Mouse (Mus musculus): Measurements from ENCODE around the gene St6galnac4.
A peak's percentile ranks its signal among the peaks of the same experiment; 100 is the strongest.

The St6galnac4 gene

GRCm38 (mm10) chr2:32570698-32571494 lies 16.0 kb upstream of the St6galnac4 start, which contains the start of gene Dpm2:
Gene Dpm2 (plus strand): TSS chr2:32570858.
- DNase-seq (ENCODE audit: low read depth, low spot score) = peak; percentile 91

GRCm38 (mm10) chr2:32572196-32572595 lies 14.7 kb upstream of the St6galnac4 start:
- DNase-seq (ENCODE audit: low read depth, low spot score) = no peak

DNA sequence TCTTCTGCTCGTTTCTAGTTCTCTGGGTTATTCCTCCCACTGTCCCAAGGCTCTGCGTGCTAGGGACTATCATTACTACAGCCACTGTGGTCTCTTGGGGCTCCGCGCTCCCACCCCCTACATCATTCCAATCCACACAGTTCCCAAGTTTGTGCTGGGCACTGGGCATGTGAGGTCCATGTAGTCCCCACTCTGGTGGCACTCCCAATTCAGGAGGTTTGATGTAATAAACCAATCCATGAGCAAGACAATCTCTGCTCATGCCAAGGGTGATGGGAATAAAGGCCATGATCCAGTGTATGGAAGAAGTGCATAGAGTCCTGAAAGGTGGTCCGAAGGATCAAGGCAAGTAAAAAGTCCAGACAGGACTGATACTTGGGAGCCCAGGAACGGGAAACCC lies 12.4 kb upstream of the St6galnac4 start, which contains the start of gene Pip5kl1:
Pip5kl1 (plus strand) TSS at position 301 of the 400 bp plus-strand sequence.
- DNase-seq (ENCODE audit: low read depth, low spot score) = no peak

DNA sequence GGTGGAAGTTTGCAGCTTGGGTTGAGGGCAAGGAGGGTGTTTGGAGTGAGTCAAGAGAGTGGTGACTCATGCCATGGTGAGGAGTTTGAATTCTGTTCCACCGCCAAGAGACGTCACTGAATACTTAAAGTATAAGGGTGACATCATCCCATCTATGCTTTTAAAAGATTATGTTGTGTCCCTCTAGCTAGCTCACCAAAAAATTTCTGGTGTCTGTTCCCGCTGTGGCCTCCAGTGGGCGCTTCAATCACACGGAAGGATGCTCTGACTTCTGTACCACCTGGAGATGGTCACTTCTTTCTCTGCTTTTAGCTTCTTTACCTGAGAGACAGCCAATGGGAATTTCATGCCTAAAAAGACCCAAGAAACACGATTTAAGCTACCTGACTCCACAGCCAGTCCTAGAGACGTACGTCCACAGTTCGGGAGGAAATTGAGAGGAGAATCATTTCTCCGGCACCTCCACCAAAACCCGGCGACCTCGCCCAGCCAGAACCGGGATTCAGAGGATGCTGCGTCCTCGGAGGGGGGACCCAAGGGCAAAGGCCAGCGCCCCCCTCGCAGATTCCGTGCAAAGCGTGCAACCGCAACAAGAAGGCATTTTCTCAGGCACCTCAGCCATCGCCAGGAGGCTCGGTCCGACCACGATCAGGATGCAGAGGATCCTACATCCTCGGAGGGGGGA lies 11.9 kb upstream of the St6galnac4 start:
- peak; percentile 62 for DNase-seq (ENCODE audit: low read depth, low spot score)

GRCm38 (mm10) chr2:32575586-32576160 lies 11.2 kb upstream of the St6galnac4 start, which contains the start of gene 9430097D07Rik:
Gene 9430097D07Rik (minus strand): TSS chr2:32575684.
- DNase-seq (ENCODE audit: low read depth, low spot score) = peak; percentile 76

DNA sequence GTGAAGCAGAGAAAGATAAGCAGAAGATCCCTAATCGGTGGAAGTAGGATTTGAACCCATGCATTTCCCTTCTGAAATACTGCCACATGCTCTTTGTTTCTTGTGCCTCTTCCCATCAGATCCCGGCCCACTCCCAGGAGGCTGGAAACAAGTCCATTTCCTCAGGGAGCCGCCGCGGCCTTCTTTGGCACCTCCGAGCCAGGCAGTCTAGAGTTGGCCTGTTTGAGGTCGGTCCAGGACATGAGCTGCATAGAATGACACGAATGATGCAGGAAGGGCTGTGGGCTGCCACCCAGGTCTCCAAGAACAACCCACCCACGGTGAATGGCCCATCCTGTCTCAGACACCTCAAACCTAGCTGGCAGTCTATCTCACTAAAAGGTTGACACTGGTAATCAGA lies 10.4 kb upstream of the St6galnac4 start:
- DNase-seq (ENCODE audit: low read depth, low spot score) = no peak

DNA sequence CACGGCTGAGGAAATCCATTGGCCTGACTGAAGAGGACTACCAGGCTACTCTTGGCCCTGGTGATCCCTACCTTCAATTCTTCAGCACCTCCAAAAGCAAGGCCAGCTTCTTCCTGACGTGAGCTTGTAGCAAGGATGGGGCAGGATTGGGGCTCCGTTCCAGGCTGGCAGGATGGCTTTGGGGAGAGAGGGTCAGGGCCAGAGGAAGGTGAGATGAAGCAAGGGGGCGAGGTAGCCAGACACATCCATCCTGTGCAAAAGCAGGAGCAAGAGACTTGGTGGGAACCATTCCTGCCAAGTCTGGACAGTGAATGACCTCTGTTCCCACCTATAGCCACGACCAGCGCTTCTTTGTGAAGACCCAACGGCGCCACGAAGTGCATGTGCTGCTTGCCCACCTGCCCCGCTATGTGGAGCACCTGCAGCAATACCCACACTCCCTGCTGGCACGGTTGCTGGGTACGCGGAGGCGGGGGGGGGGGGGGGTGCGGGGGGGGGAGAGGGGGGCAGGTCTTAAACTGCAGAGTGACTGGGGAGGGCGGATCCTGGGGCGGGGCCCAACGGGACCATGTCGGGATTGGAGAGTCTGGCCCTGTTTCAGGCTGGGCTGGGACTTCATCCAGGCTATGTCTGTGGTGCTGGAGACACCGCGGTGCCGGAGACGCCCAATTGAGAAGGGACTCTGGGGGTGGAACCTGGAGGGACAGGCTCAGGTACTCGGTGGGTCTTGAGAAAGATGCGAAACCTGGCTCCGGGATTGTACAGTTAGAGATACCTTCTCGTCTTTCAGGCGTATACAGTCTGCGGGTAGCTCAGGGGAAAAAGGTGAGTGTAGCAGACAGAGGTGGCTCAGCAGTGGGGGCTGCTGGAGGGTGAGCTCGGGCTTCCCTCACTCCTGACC lies 8.5 kb upstream of the St6galnac4 start:
- DNase-seq (ENCODE audit: low read depth, low spot score) = no peak

GRCm38 (mm10) chr2:32581450-32582095 lies 5.3 kb upstream of the St6galnac4 start:
- DNase-seq (ENCODE audit: low read depth, low spot score) = peak; percentile 63

DNA sequence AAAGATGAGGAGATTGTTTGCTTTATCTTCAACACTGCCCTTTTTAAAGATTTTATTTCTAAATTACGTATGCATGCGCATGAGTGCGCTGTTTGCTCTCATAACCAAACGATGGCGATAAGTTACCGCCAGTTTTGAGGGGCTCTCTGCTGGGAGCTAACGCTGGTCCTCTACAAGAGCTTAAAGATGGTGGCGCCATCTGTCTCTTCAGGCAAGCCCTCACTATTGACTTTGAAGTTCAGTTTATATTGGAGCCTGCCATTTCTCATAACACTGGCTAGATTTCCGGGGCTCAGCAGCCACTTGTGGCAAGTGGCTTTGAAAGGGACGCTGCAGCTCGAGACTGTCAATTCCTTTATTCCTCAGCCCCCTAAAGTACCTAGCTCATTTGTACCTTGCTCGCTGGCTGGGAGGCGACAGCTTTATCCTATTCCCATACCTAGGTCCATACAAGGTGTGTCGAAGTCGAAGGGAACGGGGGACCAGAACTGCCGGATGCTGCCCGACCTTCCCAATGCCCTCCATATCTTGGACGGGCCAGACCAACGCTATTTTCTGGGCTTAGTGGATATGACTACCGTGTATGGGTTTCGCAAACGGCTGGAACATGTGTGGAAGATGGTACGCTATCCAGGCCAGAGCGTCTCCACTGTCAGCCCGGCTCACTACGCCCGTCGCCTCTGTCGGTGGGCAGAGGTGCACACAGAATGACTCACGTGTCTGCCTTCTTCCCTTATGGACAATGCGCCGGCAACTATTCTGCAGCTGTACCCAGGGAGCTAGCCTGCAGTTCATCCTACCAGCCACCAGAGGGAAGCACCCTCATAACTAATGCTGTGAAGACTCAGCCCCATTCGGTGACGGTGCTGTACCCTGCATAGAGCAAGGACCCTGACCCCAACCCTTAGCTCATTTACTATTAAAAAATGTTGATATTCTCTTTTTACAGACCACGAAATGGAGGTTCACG lies 3.8 kb upstream of the St6galnac4 start:
- peak; percentile 92 for DNase-seq (ENCODE audit: low read depth, low spot score)

- DNase-seq (ENCODE audit: low read depth, low spot score) = no peak
Measured at GRCm38 (mm10) chr2:32585149-32585714, 1.7 kb upstream of the St6galnac4 start.

- DNase-seq (ENCODE audit: low read depth, low spot score) = no peak
Measured at GRCm38 (mm10) chr2:32587731-32588321, 931 bp downstream of the St6galnac4 start.

- DNase-seq (ENCODE audit: low read depth, low spot score) = no peak
Measured at GRCm38 (mm10) chr2:32589213-32589795, 2.4 kb downstream of the St6galnac4 start.

- DNase-seq (ENCODE audit: low read depth, low spot score) = no peak
Measured at GRCm38 (mm10) chr2:32590224-32590623, 3.3 kb downstream of the St6galnac4 start.

GRCm38 (mm10) chr2:32591249-32591648 lies 4.4 kb downstream of the St6galnac4 start:
- no peak for DNase-seq (ENCODE audit: low read depth, low spot score)

GRCm38 (mm10) chr2:32596725-32597124 lies 9.8 kb downstream of the St6galnac4 start:
- no peak for DNase-seq (ENCODE audit: low read depth, low spot score)

DNA sequence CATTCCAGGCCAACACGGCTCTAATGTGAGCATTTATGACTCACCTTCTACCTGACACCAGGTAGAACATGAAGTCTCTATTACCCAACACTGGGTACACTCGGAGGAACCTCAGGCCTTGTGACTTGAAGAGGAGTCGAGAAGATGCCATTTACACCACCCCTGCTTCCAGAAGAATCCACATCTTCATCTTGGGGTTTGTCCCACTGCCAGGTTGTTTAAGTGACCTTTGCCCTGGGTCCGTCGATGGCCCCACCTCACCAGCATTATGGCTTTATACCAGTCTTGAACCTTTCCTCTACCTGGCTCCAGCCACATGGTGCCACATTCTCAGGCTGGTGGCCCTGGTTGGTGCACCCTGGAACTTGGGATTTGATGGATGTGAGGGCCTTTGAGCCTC lies 10.4 kb downstream of the St6galnac4 start:
- no peak for DNase-seq (ENCODE audit: low read depth, low spot score)

GRCm38 (mm10) chr2:32597699-32598098 lies 10.8 kb downstream of the St6galnac4 start:
- DNase-seq (ENCODE audit: low read depth, low spot score) = no peak

DNA sequence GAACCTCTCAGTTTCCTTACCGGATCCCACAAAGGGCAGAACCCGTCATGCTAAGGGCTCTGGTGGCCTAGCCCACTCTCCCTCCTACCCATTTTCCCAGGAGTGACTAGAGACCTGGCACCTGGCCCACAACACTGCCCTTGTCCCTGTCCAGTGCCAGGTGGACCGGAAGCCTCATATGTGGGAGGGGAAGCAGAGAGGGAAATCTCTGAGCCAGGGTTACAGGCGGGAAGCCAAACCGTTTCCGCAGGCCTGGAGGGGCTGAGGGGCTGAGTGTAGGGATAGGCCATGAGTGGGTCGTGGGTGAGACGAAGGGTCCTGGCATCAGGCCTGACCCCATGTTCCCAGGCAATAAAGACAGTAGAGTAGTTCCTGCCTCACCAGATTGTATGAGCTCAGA lies 11.6 kb downstream of the St6galnac4 start:
- no peak for DNase-seq (ENCODE audit: low read depth, low spot score)

GRCm38 (mm10) chr2:32599409-32599808 lies 12.5 kb downstream of the St6galnac4 start, which contains the start of gene St6galnac6:
Gene St6galnac6 (plus strand): TSS chr2:32599709.
- DNase-seq (ENCODE audit: low read depth, low spot score) = no peak
